Mouse (Mus musculus) heart, adult 2 months (tissue): ENCODE measurements at regions not wholly inside any gene's neighbourhood (a gene's known extent, or its start where the extent isn't known, plus 50 kb on each side); places are given as distances from the start of the nearest gene placed in this dataset.

Experiments
- EP300 ChIP-seq: fragments of 200-500 bp; IDR thresholded peaks from 2 replicates; pipeline ENCODE4 v1.6.1; 2011; ENCODE audit warnings: low read depth, low read length, control low read depth; ENCODE audit not compliant: insufficient read depth
- POLR2A ChIP-seq: fragments of 200-500 bp; IDR thresholded peaks from 2 replicates; pipeline ENCODE4 v1.6.1; 2011; ENCODE audit warnings: mild to moderate bottlenecking, low read depth, low read length, control low read depth; ENCODE audit not compliant: insufficient read depth

DNA sequence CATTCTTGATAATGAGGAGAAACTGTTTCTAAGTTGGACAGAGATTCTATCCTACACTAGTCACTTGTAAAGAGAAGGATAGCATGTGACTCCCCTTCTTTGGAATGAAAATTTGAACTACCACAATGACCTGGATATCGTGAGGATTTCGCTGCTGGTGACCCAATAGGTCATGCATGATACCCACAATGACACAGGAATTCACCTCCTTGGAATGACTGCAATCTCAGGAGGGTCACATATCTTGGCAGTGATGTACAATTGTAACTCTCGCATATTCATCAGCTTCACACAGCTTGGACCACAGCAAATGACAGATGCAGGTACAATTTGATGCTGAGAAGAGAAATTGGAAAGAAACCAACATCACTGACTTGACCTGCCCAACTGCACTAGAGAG is 210.9 kb upstream of the Cd180 start:
- TF ChIP-seq POLR2A = no peak
- TF ChIP-seq EP300 = no peak
